Mouse (Mus musculus) embryonic facial prominence, embryonic 15.5 days (tissue): ENCODE results near the gene Zfp426. TPM values are rescaled to one million over a fixed set of nuclear protein-coding genes. Genes with fewer than 3 reads are reported as not detected.

Experiments used
- ATAC-seq: fragments of 200-750 bp; cut with Nextera tagmentation; 2 replicates; pipeline ENCODE4 v1.8.0; 2017; ENCODE audit warnings: low read depth, moderate TSS enrichment; ENCODE audit not compliant: insufficient number of reproducible peaks, low FRiP score, low TSS enrichment
- H3K27ac ChIP-seq: fragments of 300-500 bp; sonication (generic); replicated peaks from 2 replicates; pipeline ENCODE4 v1.5.1; 2015; ENCODE audit warnings: mild to moderate bottlenecking, inconsistent platforms
- H3K27me3 ChIP-seq: fragments of 300-500 bp; sonication (generic); 2 replicates; pipeline ENCODE4 v1.6.1; 2015; ENCODE audit warnings: inconsistent platforms
- H3K36me3 ChIP-seq: fragments of 300-500 bp; sonication (generic); 2 replicates; pipeline ENCODE4 v1.6.1; 2015; ENCODE audit warnings: mild to moderate bottlenecking, inconsistent platforms
- H3K4me1 ChIP-seq: fragments of 300-500 bp; sonication (generic); 2 replicates; pipeline ENCODE4 v1.6.1; 2015; ENCODE audit warnings: inconsistent platforms
- H3K4me2 ChIP-seq: fragments of 300-500 bp; sonication (generic); replicated peaks from 2 replicates; pipeline ENCODE4 v1.6.1; 2015; ENCODE audit warnings: mild to moderate bottlenecking, inconsistent platforms
- H3K4me3 ChIP-seq: fragments of 300-500 bp; sonication (generic); replicated peaks from 2 replicates; pipeline ENCODE4 v1.5.1; 2015; ENCODE audit warnings: mild to moderate bottlenecking, inconsistent platforms
- H3K9ac ChIP-seq: fragments of 300-500 bp; sonication (generic); 2 replicates; pipeline ENCODE4 v1.6.1; 2015; ENCODE audit warnings: inconsistent platforms
- H3K9me3 ChIP-seq: fragments of 300-500 bp; sonication (generic); replicated peaks from 2 replicates; pipeline ENCODE4 v1.6.1; 2016; ENCODE audit warnings: inconsistent platforms
- WGBS: fragments of 180-500 bp; shearing (Covaris S2); methylation state at CpG from one replicate; pipeline ENCODE4 v1.1.7; 2015; 5-methylcytosine and 5-hydroxymethylcytosine counted together
- polyA plus RNA-seq: library from polyadenylated mRNA; unstranded; fragments of >200 nt; fragmentation: Nextera tagmentation; extraction: Ambion mirVana; gene quantifications from 2 replicates; pipeline ENCODE4 v1.2.1, GENCODE M21; 2015

Gene Zfp426
- polyA plus RNA-seq: 20.8 and 21.1 TPM in 2 replicates

GRCm38 (mm10) chr9:20492527-20493233, at the start of gene Zfp426:
TSS of gene Zfp426 (minus strand) at chr9:20492746.
- Histone ChIP-seq H3K4me1 (peaks cover 27% of the 10 kb centered on the region), H3K27ac (peak within 1 kb of the TSS; percentile 96), H3K4me3 (peak within 1 kb of the TSS; percentile 80), H3K9ac (peak within 1 kb of the TSS; percentile 72), H3K9me3 (no peaks in the 10 kb centered on the region), H3K4me2 (peak within 1 kb of the TSS; percentile 61), H3K36me3 (peaks cover 16% of the 10 kb centered on the region), H3K27me3 (no peaks in the 10 kb centered on the region)
- peak; percentile 90 for ATAC-seq
- WGBS: 1% methylated on average over 40 of the region's 40 CpGs

- Histone ChIP-seq H3K27me3 (no peaks in the 10 kb centered on the region), H3K36me3 (no peaks in the 10 kb centered on the region), H3K4me1 (no peaks in the 10 kb centered on the region), H3K27ac (no peak overlapping the region), H3K9me3 (no peaks in the 10 kb centered on the region), H3K4me2 (no peak overlapping the region), H3K9ac (no peak overlapping the region), H3K4me3 (no peak overlapping the region)
- 81% methylated on average over 2 of the region's 2 CpGs for WGBS
- ATAC-seq: no peak
These were observed 44.1 kb upstream of the Zfp426 start for GRCm38 (mm10) chr9:20536598-20536997.

- ATAC-seq: no peak
- Histone ChIP-seq H3K9me3 (no peaks in the 10 kb centered on the region), H3K27ac (no peak overlapping the region), H3K4me3 (no peak overlapping the region), H3K4me1 (no peaks in the 10 kb centered on the region), H3K36me3 (no peaks in the 10 kb centered on the region), H3K27me3 (no peaks in the 10 kb centered on the region), H3K9ac (no peak overlapping the region), H3K4me2 (no peak overlapping the region)
- 78% methylated on average over 8 of the region's 8 CpGs for WGBS
These were observed 41.9 kb upstream of the Zfp426 start for GRCm38 (mm10) chr9:20534326-20534926.

- peak within 1 kb of the TSS; percentile 100 for H3K27ac ChIP-seq
- under 1% methylated on average over 46 of the region's 46 CpGs for WGBS
- H3K4me2 ChIP-seq: peak within 1 kb of the TSS; percentile 62
- H3K36me3 ChIP-seq: peaks cover 3% of the 10 kb centered on the region; the same call in 1 of the 2 replicates
- H3K27me3 ChIP-seq: no peaks in the 10 kb centered on the region
- peak; percentile 88 for ATAC-seq
- peaks cover 18% of the 10 kb centered on the region for H3K4me1 ChIP-seq
- H3K9ac ChIP-seq: peak within 1 kb of the TSS; percentile 85
- peak within 1 kb of the TSS; percentile 95 for H3K4me3 ChIP-seq
- H3K9me3 ChIP-seq: no peaks in the 10 kb centered on the region
These were observed 28.9 kb upstream of the Zfp426 start, which contains the start of gene Zfp266 for GRCm38 (mm10) chr9:20521306-20521957. TSS of gene Zfp266 (minus strand) at chr9:20521417.

GRCm38 (mm10) chr9:20520531-20521210, 28.1 kb upstream of the Zfp426 start:
- H3K4me2 ChIP-seq: peak overlapping the region; percentile 62
- H3K36me3 ChIP-seq: peaks cover 4% of the 10 kb centered on the region
- no peaks in the 10 kb centered on the region for H3K9me3 ChIP-seq
- H3K4me1 ChIP-seq: peaks cover 18% of the 10 kb centered on the region
- WGBS: under 1% methylated on average over 17 of the region's 17 CpGs
- H3K4me3 ChIP-seq: peak overlapping the region; percentile 95
- no peaks in the 10 kb centered on the region for H3K27me3 ChIP-seq
- no peak for ATAC-seq
- H3K27ac ChIP-seq: peak overlapping the region; percentile 100
- H3K9ac ChIP-seq: peak overlapping the region; percentile 85

GRCm38 (mm10) chr9:20519949-20520348, 27.4 kb upstream of the Zfp426 start:
- peaks cover 11% of the 10 kb centered on the region for H3K36me3 ChIP-seq
- no peaks in the 10 kb centered on the region for H3K9me3 ChIP-seq
- H3K9ac ChIP-seq: 0 out of 2 replicates have a peak overlapping the region, but pooled peaks have one; percentile 31
- H3K4me1 ChIP-seq: peaks cover 20% of the 10 kb centered on the region
- WGBS: 10% methylated on average over 4 of the region's 4 CpGs
- peak overlapping the region; percentile 47 for H3K4me3 ChIP-seq
- no peak overlapping the region for H3K27ac ChIP-seq
- H3K4me2 ChIP-seq: peak overlapping the region; percentile 63
- ATAC-seq: no peak
- H3K27me3 ChIP-seq: no peaks in the 10 kb centered on the region

GRCm38 (mm10) chr9:20518708-20519107, 26.2 kb upstream of the Zfp426 start:
- no peak for ATAC-seq
- 67% methylated on average over 4 of the region's 4 CpGs for WGBS
- H3K4me1 ChIP-seq: peaks cover 30% of the 10 kb centered on the region
- no peaks in the 10 kb centered on the region for H3K27me3 ChIP-seq
- H3K36me3 ChIP-seq: peaks cover 17% of the 10 kb centered on the region
- peak overlapping the region; percentile 63; the same call in 1 of the 2 replicates for H3K4me2 ChIP-seq
- no peak overlapping the region for H3K27ac ChIP-seq
- H3K4me3 ChIP-seq: no peak overlapping the region; the same call in 1 of the 2 replicates
- no peak overlapping the region for H3K9ac ChIP-seq
- H3K9me3 ChIP-seq: no peaks in the 10 kb centered on the region

- H3K9ac ChIP-seq: no peak overlapping the region
- no peaks in the 10 kb centered on the region for H3K9me3 ChIP-seq
- 95% methylated on average over 1 of the region's 1 CpGs for WGBS
- H3K4me1 ChIP-seq: peaks cover 30% of the 10 kb centered on the region
- no peak overlapping the region for H3K4me3 ChIP-seq
- peaks cover 20% of the 10 kb centered on the region for H3K36me3 ChIP-seq
- H3K4me2 ChIP-seq: no peak overlapping the region
- no peaks in the 10 kb centered on the region for H3K27me3 ChIP-seq
- no peak for ATAC-seq
- H3K27ac ChIP-seq: no peak overlapping the region
These were observed 25.2 kb upstream of the Zfp426 start for GRCm38 (mm10) chr9:20517727-20518126.

- 75% methylated on average over 3 of the region's 3 CpGs for WGBS
- no peak overlapping the region for H3K27ac ChIP-seq
- no peak overlapping the region for H3K4me2 ChIP-seq
- H3K4me1 ChIP-seq: peaks cover 19% of the 10 kb centered on the region
- H3K9me3 ChIP-seq: no peaks in the 10 kb centered on the region
- peaks cover 38% of the 10 kb centered on the region for H3K36me3 ChIP-seq
- no peak for ATAC-seq
- no peaks in the 10 kb centered on the region for H3K27me3 ChIP-seq
- H3K9ac ChIP-seq: no peak overlapping the region
- H3K4me3 ChIP-seq: no peak overlapping the region
These were observed 21.5 kb upstream of the Zfp426 start for GRCm38 (mm10) chr9:20514016-20514415.

GRCm38 (mm10) chr9:20512714-20513113, 20.2 kb upstream of the Zfp426 start:
- no peak overlapping the region for H3K9ac ChIP-seq
- no peak overlapping the region for H3K27ac ChIP-seq
- WGBS: 79% methylated on average over 8 of the region's 8 CpGs
- H3K36me3 ChIP-seq: peaks cover 41% of the 10 kb centered on the region
- H3K9me3 ChIP-seq: no peaks in the 10 kb centered on the region
- H3K4me3 ChIP-seq: no peak overlapping the region
- no peak for ATAC-seq
- H3K4me1 ChIP-seq: peaks cover 13% of the 10 kb centered on the region
- H3K4me2 ChIP-seq: no peak overlapping the region
- no peaks in the 10 kb centered on the region for H3K27me3 ChIP-seq

GRCm38 (mm10) chr9:20511645-20512044, 19.1 kb upstream of the Zfp426 start:
- Histone ChIP-seq H3K27ac (no peak overlapping the region), H3K9me3 (no peaks in the 10 kb centered on the region), H3K4me2 (no peak overlapping the region), H3K9ac (no peak overlapping the region), H3K4me3 (no peak overlapping the region), H3K4me1 (peaks cover 13% of the 10 kb centered on the region), H3K27me3 (no peaks in the 10 kb centered on the region), H3K36me3 (peaks cover 47% of the 10 kb centered on the region)
- ATAC-seq: no peak
- 89% methylated on average over 4 of the region's 4 CpGs for WGBS
